Mouse (Mus musculus) adipose tissue, adult 10 weeks (tissue): ENCODE results near the gene Rnf166. TPM values are rescaled to one million over a fixed set of nuclear protein-coding genes. Genes with fewer than 3 reads are reported as not detected.

Source experiments
- polyA plus RNA-seq: library from polyadenylated mRNA; stranded (reverse); fragments of 350-450 nt; fragmentation: Illumina TruSeq; extraction: RNeasy Lipid Tissue Mini Kit (QIAGEN cat#74804); gene quantifications from one replicate; pipeline ENCODE4 v1.2.3, GENCODE M21; 2014; ENCODE audit warnings: low read depth, low replicate concordance

Rnf166 gene
- 31.9 TPM for polyA plus RNA-seq

DNA sequence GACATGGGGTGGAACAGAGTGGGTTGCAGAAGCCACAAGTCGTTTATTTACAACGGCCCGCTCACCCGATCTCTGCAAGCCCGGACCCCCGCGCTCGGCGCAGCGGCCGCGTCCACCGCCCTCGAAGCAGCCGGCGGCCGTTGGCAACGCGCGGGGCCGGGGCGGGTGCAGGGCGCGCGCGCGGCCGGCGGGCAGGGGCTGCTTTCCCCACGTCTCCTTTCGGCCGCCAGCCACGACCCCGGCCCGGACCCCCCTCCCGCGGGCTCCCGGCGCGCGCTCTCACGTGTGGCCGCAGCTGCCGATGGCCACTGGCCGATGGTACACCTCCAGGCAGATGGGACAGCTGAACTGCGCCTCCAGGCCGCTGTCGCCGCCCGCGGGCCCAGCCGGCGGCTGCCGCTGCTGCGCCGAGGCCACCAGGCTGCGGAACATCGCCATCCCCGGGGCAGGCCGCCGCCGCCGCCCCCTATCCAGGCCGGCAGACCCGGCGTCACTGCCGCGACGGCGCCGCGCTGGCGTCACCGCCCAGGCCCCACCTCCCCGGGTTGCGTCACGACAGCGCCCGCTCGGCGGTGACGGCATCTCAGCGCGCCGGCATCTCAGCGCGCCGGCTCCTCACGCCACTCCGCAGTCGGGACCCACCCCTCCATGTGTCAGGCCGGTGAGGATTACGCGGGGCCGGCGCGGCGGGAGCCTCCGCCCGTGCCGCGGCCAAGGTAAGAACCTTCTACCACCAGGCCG, at the start of gene Rnf166, which contains the start of gene Ctu2:
Rnf166 (minus strand) TSS at position 485 of the 741 bp plus-strand sequence.
Ctu2 (plus strand) TSS at position 564 of the 741 bp plus-strand sequence.

DNA sequence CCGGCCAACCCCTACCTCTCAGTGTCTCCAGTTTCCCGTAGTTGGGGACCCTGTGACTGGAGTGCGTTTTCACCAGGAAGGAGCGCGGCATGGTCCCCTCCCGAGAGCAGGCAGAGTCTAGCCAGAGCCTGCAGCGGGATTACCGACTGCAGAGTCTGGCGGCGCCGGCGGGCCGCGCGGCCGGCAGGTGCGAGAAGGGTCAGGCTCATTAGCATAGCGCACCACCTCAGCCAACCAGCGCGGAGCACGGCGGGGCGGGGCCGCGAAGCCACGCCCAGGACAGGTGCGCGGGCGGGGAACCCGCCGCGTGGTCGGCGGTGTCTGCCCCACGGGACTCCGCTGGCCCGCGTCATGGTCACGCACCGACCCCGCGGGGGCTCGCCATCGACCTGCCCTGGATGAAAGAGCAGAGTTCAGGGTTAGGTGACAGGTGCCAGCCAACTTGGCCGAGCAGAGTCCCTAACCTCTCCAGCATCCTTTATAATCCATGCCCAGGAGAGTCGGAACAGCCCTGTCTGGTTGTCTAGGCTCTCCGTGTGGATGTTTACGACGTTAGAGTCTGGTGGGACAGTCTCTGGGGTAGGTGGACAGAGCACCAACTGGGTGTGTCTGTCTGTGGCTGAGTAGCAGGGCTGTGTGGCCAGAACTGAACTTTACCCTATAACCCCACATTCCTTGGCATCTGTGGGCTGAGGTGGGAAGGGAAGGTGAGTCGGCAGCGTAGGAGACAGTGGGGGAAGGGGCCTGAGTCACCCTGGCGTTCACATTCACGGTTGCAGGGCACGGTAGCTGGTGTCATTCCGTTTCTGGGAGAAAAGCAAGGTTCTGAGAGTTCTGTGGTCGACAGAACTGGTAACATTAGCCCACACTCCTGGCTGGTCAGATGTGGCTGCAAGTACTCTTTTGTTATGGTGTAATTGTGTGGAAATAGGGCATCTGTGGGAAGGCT, 15.1 kb downstream of the Rnf166 start, which contains the start of gene Snai3:
Snai3 (minus strand) TSS at position 210 of the 949 bp plus-strand sequence.

DNA sequence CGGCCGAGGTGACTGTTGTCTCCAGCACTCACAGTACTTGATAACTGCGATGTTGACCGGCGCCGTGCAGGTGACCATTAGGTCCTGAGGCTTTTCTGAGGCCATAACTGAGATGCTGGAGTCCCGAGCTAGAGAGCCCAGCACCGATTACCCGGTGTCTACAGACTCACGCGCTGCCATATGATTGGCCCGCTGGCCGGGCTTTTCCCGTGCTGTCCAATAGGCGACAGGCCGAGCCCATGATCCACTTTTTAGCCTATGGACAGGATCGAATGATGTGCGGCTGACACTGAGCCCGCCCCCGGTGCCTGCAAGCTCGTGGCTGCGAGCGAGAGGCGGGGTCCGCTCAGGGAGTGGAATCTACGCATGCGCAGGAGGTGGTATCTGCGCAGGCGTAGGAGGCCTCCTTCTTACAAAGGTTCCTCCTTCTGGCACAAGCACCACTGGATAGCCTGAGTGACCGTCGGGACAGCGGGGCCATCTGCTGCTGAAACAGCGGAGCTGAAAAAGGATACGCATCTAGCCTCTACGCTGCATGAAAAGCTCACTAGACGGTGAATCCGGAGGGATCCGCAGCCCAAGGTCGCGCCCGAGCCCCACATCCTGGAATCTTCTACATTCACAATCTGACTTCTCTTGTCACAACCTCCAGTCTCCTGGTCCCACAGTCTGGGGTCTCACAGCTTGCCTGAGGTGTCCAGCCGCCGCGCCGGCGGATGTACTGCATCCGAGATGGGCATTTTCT, 32.4 kb downstream of the Rnf166 start, which contains the start of gene Mvd:
Mvd (minus strand) TSS at position 161 of the 745 bp plus-strand sequence.

DNA sequence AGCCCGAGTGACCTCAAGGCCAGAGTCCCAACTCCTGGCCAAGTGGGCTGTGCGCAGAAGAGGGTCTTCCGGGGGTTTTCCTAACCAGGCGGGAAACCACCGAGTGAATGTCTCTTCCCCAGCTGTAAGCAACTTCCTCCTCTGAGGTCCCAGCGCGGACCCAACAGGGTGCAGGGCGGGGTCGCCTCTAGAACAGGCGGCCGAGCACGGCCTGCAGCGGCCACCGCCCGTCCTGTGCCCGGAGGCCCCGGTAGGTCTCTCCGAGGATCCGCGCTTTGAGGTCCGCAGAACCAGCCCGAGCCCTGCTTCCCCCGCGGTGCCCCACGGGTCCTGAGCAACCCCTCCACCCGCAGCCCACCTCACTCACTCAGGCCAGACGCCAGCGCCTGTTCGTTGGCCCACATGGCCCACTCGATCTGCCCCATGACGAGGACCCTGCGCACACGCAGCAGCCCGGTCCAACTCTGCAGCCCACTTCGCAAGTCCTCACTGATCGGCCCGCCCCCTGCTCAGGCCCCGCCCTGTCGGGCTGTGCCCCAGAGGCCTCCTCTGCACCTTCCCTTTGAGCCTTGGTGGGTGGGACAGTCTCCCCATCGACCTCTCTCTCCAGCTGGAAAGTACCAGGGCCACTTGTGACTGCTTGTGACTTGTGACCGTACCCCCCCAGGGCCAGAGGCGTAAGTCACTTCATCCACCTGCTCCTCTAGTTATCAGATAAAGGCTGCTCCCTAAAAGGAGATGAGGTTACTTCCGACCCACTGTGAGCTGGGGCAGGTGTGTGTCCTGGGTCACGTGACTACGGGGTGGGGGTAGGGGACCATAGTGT, 43.2 kb downstream of the Rnf166 start, which contains the start of gene Cyba:
Cyba (minus strand) TSS at position 488 of the 826 bp plus-strand sequence.

DNA sequence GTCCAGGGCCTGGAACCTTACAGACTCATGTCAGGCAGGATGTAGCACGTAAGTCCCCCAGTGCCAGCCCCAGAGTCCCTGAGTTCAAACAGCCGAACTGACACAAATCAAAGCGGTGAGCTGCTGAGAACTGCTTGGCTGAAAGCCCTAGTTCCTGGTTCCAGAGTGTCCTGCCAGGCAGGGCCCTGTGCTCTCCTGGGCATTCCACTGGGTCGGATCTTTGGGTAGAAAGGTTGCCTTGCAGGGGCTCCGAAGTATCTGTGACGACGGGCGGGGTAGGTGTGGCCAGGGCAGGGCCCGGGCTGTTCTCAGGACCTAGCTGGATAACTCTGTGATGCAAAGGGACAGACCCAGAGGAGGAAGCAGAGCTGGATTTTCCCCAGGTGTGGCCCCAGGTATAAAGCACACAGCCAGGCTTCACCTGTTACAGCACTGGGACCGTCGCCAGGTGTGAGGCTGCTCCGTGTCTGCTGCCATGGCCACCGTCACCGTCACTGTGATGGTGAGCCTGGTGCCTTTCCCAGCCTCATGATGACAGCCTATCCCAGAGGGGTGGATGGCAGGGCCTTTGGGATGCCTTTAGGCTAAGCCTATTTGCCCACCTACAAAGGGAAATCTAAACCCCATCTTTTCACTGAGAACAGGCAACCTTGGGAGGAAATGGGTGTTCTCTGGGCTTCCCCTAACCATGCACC, 54.3 kb downstream of the Rnf166 start, which contains the start of gene Il17c:
Il17c (plus strand) TSS at position 645 of the 695 bp plus-strand sequence.

Other genes with a start within 250 kb of the Rnf166 start
- 13.1 TPM for gene Zfpm1, start 193.9 kb downstream of the Rnf166 start, polyA plus RNA-seq
- gene Trhr2, start 115.3 kb downstream of the Rnf166 start, polyA plus RNA-seq: not detected
- gene Zc3h18, start 99.5 kb downstream of the Rnf166 start, polyA plus RNA-seq: 28.3 TPM
- gene Il17c, start 54.0 kb downstream of the Rnf166 start, polyA plus RNA-seq: not detected
- gene Cyba, start 43.1 kb downstream of the Rnf166 start, polyA plus RNA-seq: 74.7 TPM
- 18.9 TPM for gene Mvd, start 32.6 kb downstream of the Rnf166 start, polyA plus RNA-seq
- gene Snai3, start 15.3 kb downstream of the Rnf166 start, polyA plus RNA-seq: 0.99 TPM
- 14.8 TPM for gene Ctu2, start 79 bp upstream of the Rnf166 start, polyA plus RNA-seq
- 60.3 TPM for gene Piezo1, start 75.3 kb upstream of the Rnf166 start, polyA plus RNA-seq
- 2.5 TPM for gene Cdt1, start 92.0 kb upstream of the Rnf166 start, polyA plus RNA-seq
- gene Aprt, start 100.8 kb upstream of the Rnf166 start, polyA plus RNA-seq: 31.6 TPM
- 16.0 TPM for gene Galns, start 135.4 kb upstream of the Rnf166 start, polyA plus RNA-seq
- gene Trappc2l, start 135.6 kb upstream of the Rnf166 start, polyA plus RNA-seq: 46.1 TPM
- gene Pabpn1l, start 146.7 kb upstream of the Rnf166 start, polyA plus RNA-seq: not detected
- 5.3 TPM for gene Cbfa2t3, start 223.0 kb upstream of the Rnf166 start, polyA plus RNA-seq